In genomic region chr4:142597214-142597613, GRCm38 (mm10) we compare ENCODE assay signal across 18 mouse cellular contexts.
DNase-seq lines count a peak whose midpoint lies in the region; ATAC-seq lines count a peak whose summit lies in the region.
"Had no signal": no experiment of that assay in that cellular context is flagged by ENCODE, and none has a peak within 500 bp of the region (broad histone marks: within the 10 kb centered on the region; RNA-seq: fewer than 3 reads in every experiment).

No protein-coding gene starts in this region.

- no peak overlapping the region for H3K4me3 ChIP-seq in embryonic facial prominence, embryonic 11.5 days (ENCODE audit: low read depth, low read length)
- no peak overlapping the region for H3K4me3 ChIP-seq in embryonic facial prominence, embryonic 10.5 days
- H3K4me3 ChIP-seq in embryonic facial prominence, embryonic 14.5 days (ENCODE audit: low read depth, low read length): no peak overlapping the region
- H3K4me3 ChIP-seq: embryonic facial prominence, embryonic 13.5 days; forebrain, embryonic 13.5 days; forebrain, embryonic 15.5 days had no signal

- WGBS in embryonic facial prominence, embryonic 11.5 days: 44% methylated on average over 4 of the region's 4 CpGs
- WGBS in embryonic facial prominence, embryonic 10.5 days: 54% methylated on average over 4 of the region's 4 CpGs
- WGBS in embryonic facial prominence, embryonic 14.5 days: 32% methylated on average over 4 of the region's 4 CpGs

- H3K9ac ChIP-seq in embryonic facial prominence, embryonic 11.5 days (replicated peaks; ENCODE audit: low read length): no peak overlapping the region
- H3K9ac ChIP-seq in embryonic facial prominence, embryonic 14.5 days (ENCODE audit: low read depth, low read length): no peak overlapping the region
- H3K9ac ChIP-seq: embryonic facial prominence, embryonic 13.5 days; forebrain, embryonic 13.5 days; forebrain, embryonic 15.5 days; forebrain, postnatal 0 days had no signal

- H3K4me2 ChIP-seq in embryonic facial prominence, embryonic 11.5 days (ENCODE audit: low read depth, low read length): no peak overlapping the region
- H3K4me2 ChIP-seq in embryonic facial prominence, embryonic 14.5 days (ENCODE audit: low read depth, low read length): no peak overlapping the region
- H3K4me2 ChIP-seq: embryonic facial prominence, embryonic 13.5 days; forebrain, embryonic 13.5 days; forebrain, embryonic 15.5 days had no signal

- H3K27ac ChIP-seq in embryonic facial prominence, embryonic 11.5 days (replicated peaks; ENCODE audit: low read depth, low read length): no peak overlapping the region
- no peak overlapping the region for H3K27ac ChIP-seq in embryonic facial prominence, embryonic 10.5 days (replicated peaks)
- H3K27ac ChIP-seq in embryonic facial prominence, embryonic 14.5 days (replicated peaks; ENCODE audit: low read depth, low read length): no peak overlapping the region
- H3K27ac ChIP-seq: embryonic facial prominence, embryonic 13.5 days; forebrain, embryonic 13.5 days; forebrain, embryonic 15.5 days had no signal

- intact Hi-C loops in left cerebral cortex, postnatal 25 days (cut with DNase I): no loop called here

- no peaks in the 10 kb centered on the region for H3K27me3 ChIP-seq in embryonic facial prominence, embryonic 11.5 days (ENCODE audit: control insufficient read depth, insufficient read depth, low read length)
- H3K27me3 ChIP-seq in embryonic facial prominence, embryonic 10.5 days (replicated peaks; ENCODE audit: low read depth, poor library complexity, severe bottlenecking): no peaks in the 10 kb centered on the region
- H3K27me3 ChIP-seq in embryonic facial prominence, embryonic 14.5 days (replicated peaks; ENCODE audit: control insufficient read depth, insufficient read depth, low read length): no peaks in the 10 kb centered on the region
- H3K27me3 ChIP-seq: embryonic facial prominence, embryonic 13.5 days; forebrain, embryonic 13.5 days; forebrain, embryonic 15.5 days had no signal

- no peak for ATAC-seq in embryonic facial prominence, embryonic 11.5 days (replicated peaks; ENCODE audit: insufficient number of reproducible peaks, low FRiP score, low TSS enrichment, low read depth)
- ATAC-seq in embryonic facial prominence, embryonic 14.5 days (ENCODE audit: low read depth): no peak
- ATAC-seq: forebrain, embryonic 13.5 days; forebrain, embryonic 15.5 days; forebrain, postnatal 0 days had no signal

- H3K4me1 ChIP-seq in embryonic facial prominence, embryonic 11.5 days (ENCODE audit: control insufficient read depth, insufficient read depth, low read length): no peaks in the 10 kb centered on the region
- H3K4me1 ChIP-seq in embryonic facial prominence, embryonic 10.5 days: peaks cover 12% of the 10 kb centered on the region
- H3K4me1 ChIP-seq in embryonic facial prominence, embryonic 14.5 days (ENCODE audit: control insufficient read depth, insufficient read depth, low read length): no peaks in the 10 kb centered on the region
- H3K4me1 ChIP-seq: forebrain, embryonic 13.5 days; forebrain, embryonic 15.5 days had no signal

- H3K9me3 ChIP-seq in embryonic facial prominence, embryonic 11.5 days (replicated peaks; ENCODE audit: control insufficient read depth, low read length): no peaks in the 10 kb centered on the region
- no peaks in the 10 kb centered on the region for H3K9me3 ChIP-seq in embryonic facial prominence, embryonic 10.5 days
- H3K9me3 ChIP-seq in embryonic facial prominence, embryonic 14.5 days (ENCODE audit: control insufficient read depth, low read length): peaks cover 10% of the 10 kb centered on the region; the same call in 1 of the 2 replicates
- H3K9me3 ChIP-seq: forebrain, embryonic 15.5 days had no signal

- peak; percentile 55 for DNase-seq in embryonic facial prominence, embryonic 11.5 days (ENCODE audit: low spot score)
- DNase-seq in embryonic facial prominence, embryonic 10.5 days (ENCODE audit: low spot score): no peak
- peak; percentile 75 for DNase-seq in Muller cell, postnatal 12 days (ENCODE audit: inconsistent ontology term)
- peak; percentile 26 for DNase-seq in embryonic facial prominence, embryonic 14.5 days (ENCODE audit: low spot score)
- no peak for DNase-seq in left cerebral cortex, postnatal 25 days (ENCODE audit: low spot score in 2 of 2)
- DNase-seq: adrenal gland, adult 2 months; adrenal gland, postnatal 10 days; adrenal gland, postnatal 25 days; cerebellum, adult 11 months; cerebellum, adult 18-20 months; cerebellum, adult 8-10 months; cerebellum, adult 9-11 months; cerebellum, postnatal 14 days; cerebellum, postnatal 36 days; forebrain, postnatal 0 days had no signal

- H3K36me3 ChIP-seq in embryonic facial prominence, embryonic 11.5 days (replicated peaks; ENCODE audit: control insufficient read depth, insufficient read depth, low read depth, low read length): no peaks in the 10 kb centered on the region
- H3K36me3 ChIP-seq in embryonic facial prominence, embryonic 10.5 days (replicated peaks): no peaks in the 10 kb centered on the region
- no peaks in the 10 kb centered on the region for H3K36me3 ChIP-seq in embryonic facial prominence, embryonic 14.5 days (ENCODE audit: control insufficient read depth, insufficient read depth, low read length)
- H3K36me3 ChIP-seq: embryonic facial prominence, embryonic 13.5 days; forebrain, embryonic 15.5 days had no signal

Comparison
In these comparisons a context has a peak if more than half of its experiments do, and no peak if none do; other contexts are left out.
1. DNase-seq: peak in embryonic facial prominence, embryonic 11.5 days (single experiment), Muller cell, postnatal 12 days (single experiment) and embryonic facial prominence, embryonic 14.5 days (single experiment); none in embryonic facial prominence, embryonic 10.5 days (single experiment) and left cerebral cortex, postnatal 25 days (0 of 2).